Mouse (Mus musculus) ES-E14 (cell line): ENCODE results near the gene Lmnb2.

ENCODE experiments used
- HCFC1 ChIP-seq: IDR thresholded peaks from 2 replicates; pipeline ENCODE4 v1.6.1; 2012; ENCODE audit warnings: low read length, inconsistent platforms, borderline replicate concordance; ENCODE audit not compliant: insufficient read depth
- MAFK ChIP-seq: IDR thresholded peaks from 2 replicates; pipeline ENCODE4 v1.6.1; 2014; ENCODE audit warnings: mild to moderate bottlenecking, low read depth, low read length, inconsistent platforms; ENCODE audit not compliant: insufficient read depth

DNA sequence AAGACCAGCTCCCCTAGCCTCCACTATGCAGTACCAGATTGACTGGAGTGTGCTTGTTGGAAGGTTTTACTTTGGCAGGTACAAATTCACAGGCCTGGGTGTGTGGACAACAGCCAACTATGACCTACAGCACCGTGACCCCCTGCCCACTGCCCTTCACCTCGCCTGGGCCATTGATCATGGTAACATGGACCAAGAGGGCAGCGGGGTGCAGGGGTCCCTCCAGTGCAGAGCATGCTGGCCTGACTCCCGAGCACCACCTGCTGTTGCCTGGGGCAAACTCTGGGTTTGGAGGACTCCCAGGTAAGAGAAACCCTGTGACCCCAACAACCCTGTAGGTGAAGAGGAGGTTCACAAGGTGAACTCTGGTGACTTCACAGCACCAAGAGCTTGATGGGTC, 39.7 kb upstream of the Lmnb2 start:
- TF ChIP-seq HCFC1 (no peak), MAFK (no peak)
